Mouse (Mus musculus): ENCODE measurements at regions not wholly inside any gene's neighbourhood (a gene's known extent, or its start where the extent isn't known, plus 50 kb on each side); places are given as distances from the start of the nearest gene placed in this dataset.

DNA sequence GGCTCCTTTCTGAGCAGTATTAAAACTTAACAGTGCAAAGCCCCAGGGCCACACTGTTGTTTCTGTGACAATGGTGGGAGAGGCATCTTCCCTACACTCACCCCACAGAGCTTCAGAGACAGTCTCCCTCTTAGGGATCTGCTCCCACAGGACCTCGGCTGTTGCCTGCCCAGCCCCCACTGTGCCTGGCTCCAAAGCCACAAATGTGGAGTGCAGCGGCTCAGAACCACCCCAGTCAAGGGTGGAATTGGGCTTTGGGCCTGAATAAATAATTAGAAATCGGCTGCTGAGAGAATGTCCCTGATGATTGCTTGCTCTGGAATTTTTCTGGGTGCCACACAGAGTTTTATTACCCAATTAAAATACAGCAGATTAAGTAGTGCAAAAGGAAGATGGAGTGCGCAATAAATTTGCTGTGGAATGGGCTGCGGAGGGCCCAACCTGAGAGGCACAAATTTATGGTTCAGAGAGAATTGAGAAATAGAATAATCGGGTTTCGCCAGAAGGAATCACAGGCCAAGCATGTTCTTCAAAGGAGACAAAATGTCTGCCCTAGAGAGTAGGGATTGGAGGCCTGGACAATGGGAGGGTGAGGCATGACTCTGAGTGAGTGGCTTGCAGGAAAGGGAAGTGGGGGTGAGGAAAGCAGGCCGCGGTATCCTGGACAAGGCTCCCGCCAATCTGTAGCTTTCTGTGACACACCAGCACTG is 56.4 kb downstream of the Cd24a start:
- DNase-seq (ENCODE audit: low spot score) = no peak

GRCm38 (mm10) chr10:43641169-43641945 is 63.3 kb downstream of the Cd24a start:
- no peak for DNase-seq (ENCODE audit: low spot score)

GRCm38 (mm10) chr10:43646326-43646725 is 68.2 kb downstream of the Cd24a start:
- no peak for DNase-seq (ENCODE audit: low spot score)

DNA sequence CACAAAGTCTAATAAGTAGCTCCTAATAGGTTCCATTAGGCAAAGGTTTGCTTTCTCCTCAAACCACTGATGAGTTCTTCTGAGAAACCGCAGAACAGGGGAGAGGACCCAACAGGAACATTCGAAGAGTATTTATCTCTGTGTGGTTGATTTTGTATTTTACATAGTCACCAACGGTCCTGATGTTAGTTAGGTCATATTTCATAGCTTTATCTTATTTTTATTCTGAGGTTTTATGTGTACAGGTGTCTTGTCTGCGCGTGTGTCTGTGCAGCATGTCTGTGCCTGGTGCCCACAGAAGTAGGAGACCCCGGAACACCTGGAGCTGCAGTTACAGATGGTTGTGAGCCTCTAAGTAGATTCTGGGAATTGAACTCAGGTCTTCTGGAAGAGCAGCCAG is 68.9 kb downstream of the Cd24a start:
- no peak for DNase-seq (ENCODE audit: low spot score)

- no peak for DNase-seq (ENCODE audit: low spot score)
Observed at GRCm38 (mm10) chr10:43648186-43648585, 70.1 kb downstream of the Cd24a start.

DNA sequence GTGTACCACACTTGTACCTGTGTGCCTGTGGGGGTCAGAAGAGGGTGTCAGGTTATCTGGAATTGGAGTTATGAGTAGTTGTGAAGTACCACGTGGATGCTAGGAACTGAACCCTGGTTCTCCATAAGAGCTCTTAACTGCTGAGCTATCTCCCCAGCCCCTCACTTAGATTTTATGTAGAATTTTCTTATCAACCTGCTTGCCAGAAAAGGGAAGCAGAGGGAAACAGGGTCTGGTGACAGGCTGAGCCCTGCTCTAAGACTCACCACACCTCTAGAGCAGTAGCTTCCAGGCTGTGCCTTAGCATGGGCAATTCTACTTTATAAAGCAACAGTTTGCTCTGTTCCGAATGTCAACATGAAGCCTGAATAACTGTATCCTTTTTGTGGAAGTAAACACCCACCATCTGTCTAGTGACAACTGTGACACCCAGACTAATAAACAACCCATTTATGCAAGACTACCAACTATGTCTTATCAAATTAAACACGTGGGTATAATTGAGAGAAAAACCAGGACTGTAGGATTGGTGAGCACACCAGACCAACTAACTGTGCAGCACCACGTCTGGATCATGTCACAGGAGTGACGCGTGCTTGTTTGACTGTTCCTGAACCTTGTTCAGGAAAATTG is 70.8 kb downstream of the Cd24a start:
- DNase-seq (ENCODE audit: low spot score) = no peak

- no peak for DNase-seq (ENCODE audit: low spot score)
Observed at GRCm38 (mm10) chr10:43650449-43650848, 72.4 kb downstream of the Cd24a start.

GRCm38 (mm10) chr10:43651505-43651904 is 73.4 kb downstream of the Cd24a start:
- no peak for DNase-seq (ENCODE audit: low spot score)

GRCm38 (mm10) chr10:43651915-43652314 is 73.8 kb downstream of the Cd24a start:
- no peak for DNase-seq (ENCODE audit: low spot score)

DNA sequence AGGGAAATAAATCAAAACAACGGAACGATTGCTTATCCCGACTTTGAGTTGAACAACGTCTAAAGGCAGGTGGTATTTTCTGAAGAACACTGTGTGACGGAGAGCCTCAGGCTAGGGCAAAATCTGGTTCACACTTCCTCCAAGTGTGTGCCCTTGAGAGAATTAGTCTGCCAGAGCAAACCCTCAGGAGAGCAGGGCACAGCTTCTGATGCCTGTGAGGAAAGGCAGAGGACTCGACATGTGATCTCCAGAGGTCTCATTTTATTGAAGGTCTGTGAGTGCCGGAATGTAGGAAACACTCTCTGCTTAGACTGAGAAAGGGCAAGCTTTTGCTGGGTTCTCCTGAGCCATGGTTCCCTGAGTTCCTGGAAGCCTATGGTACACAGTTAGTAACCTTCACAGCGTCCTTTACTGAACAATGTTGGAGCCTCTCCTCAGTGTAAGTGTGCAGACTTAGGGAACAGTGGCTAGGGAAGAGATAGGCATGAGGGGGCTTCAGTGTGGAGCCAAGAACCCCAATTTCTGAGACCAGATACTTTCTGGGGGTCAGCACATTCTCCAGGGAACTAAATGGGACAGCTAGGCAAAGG is 77.1 kb downstream of the Cd24a start:
- DNase-seq (ENCODE audit: low spot score) = no peak

DNA sequence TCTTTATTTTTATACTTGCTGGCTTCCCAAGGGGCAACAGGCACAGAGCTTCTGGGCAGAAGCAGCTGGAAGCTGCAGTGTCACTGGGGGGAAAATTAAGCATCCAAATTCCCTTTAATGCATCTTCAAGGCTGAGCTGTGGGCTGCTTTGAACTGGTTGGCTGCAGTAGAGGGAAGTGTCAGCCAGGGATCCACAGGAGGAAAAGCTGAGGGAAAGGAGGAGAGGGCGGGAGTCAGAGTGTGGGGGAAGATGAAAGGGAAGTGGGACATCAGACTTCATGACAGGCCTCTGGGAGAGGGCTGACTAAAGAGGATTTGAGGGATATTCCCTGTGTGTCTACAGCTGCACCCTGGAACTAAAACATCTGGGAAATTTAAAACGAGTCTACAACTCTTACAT is 77.6 kb downstream of the Cd24a start:
- DNase-seq (ENCODE audit: low spot score) = no peak

- no peak for DNase-seq (ENCODE audit: low spot score)
Observed at GRCm38 (mm10) chr10:43656207-43656606, 78.1 kb downstream of the Cd24a start.

GRCm38 (mm10) chr10:43657501-43658225 is 79.6 kb downstream of the Cd24a start:
- no peak for DNase-seq (ENCODE audit: low spot score)

DNA sequence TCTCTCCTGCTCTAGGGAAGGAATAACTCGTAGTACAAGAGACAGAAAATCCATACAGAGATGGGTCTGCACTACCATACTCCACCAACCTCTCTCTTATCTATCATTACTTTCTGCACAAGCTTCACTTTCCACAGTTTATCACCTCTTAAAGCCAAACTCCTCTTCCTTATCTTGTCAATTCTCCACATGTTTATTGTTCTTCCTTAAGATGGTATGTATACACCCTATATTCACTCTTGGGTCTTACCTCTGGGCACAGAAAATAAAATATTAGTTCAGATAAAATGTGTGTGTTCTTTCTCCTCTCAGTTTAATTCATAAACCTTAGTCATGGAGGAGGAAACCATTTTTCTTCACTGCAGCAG is 80.1 kb downstream of the Cd24a start:
- DNase-seq (ENCODE audit: low spot score) = no peak

GRCm38 (mm10) chr10:43664844-43665243 is 86.8 kb downstream of the Cd24a start:
- DNase-seq (ENCODE audit: low spot score) = no peak

DNA sequence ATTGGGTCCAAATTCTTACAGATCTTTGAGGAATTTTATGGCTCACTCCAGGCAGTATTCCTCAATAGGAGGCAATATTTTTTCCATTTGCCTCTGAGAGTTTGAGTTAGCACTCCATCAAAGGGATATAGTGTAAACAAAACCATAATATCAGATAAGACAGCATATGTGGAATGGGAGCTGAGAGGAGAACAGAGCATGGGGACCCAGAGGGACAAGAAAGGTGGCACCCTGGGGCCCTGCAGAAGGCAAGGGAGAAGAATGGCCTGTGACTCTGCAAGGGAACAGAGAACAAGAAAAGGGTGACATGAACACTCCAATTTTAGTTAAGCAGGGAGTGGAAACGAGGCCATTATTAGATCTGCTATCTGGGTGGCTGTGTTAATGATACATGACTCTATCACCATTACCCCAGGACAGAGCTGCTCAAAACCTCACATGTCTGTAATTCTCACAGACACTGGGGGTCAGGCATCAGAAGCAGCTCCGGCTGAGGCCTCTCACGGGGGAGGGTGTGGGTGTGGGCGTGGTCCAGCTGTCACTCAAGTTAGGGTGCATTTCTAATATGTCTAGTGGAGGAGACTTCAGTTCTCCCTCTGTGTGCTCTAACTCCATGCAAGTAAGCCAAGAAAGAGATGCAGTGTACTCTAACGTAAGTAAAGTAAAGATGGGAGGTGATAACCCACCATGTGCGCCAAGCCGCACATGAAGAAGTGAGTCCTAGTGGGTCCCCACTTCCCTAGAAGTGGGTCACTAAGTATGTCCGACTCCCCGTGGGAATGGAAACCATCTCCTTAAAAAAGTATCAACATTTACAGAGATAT is 88.4 kb downstream of the Cd24a start:
- no peak for DNase-seq (ENCODE audit: low spot score)

DNA sequence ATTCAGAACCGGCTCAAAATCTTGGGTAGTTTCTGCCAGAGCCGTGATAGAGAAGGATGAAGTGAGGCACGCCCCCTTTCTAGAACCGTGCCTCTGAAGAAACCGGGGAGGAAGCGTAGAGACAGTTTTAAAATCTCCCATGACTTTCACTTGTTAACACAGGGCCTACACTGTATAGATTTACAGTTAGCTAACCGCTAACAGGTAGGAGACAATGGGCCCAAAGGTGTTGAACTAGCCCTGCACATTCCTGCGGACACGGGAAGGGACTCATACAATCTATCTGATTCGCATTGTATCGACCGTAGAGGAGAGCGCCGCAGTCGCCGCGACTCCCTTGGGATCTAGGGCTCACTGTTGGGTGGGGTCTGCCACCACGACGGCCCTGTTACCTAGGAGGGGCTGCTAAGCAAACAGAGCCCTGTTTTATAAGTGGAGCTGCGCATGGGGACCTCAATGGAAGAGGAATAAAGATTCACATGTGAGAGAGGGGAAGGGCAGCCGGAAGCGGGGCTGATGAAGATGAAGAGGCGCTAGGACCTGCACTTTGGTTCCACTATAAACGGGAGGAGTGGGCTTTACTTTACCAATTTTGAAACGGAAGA is 89.1 kb downstream of the Cd24a start:
- no peak for DNase-seq (ENCODE audit: low spot score)

DNA sequence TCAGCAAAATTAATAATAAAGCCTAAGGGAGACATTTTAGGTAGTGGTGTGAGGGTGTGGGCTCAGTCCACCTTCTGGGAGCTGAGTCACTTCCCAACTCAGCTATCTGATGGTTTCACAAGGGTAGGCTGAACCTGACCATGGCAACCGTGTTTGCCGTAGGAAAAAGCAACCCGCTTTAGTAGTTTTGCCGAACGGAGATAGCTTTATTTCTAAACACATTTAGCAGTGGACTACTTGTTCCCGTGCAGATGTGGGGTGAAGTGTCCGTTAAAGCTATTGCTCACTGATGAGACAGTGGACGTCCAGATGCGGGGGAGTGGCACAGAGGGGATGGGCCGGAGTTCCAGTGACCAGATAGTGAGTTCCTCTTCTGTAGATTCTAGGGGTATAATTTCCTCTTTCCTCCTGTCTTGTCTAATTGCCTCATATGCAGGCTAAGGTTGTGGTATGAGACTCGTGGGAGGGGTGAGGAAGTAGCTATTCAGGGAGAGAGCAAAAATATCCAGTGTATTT is 89.7 kb downstream of the Cd24a start:
- DNase-seq (ENCODE audit: low spot score) = no peak

- DNase-seq (ENCODE audit: low spot score) = no peak
Observed at GRCm38 (mm10) chr10:43669471-43669870, 91.4 kb downstream of the Cd24a start.

DNA sequence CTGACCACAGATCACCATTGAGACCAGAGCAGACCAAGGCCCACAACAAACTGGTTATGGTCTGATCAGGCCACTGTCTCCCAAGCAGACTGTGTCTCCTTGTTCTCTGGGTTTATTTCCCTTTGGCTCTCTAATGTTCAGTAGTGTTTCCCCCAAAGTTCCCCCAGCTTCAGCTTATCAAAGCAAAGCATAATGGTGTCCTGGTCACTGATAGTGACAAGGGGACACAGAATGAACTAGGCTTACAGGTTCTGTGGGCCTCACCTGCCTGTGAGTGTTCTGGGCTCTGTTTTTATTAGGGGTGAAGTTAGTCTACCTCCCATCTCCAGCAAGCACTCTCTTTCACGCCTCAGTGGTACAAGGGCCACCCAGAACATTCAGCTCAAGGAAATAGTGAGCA is 92.7 kb downstream of the Cd24a start:
- DNase-seq (ENCODE audit: low spot score) = no peak

GRCm38 (mm10) chr10:43671785-43672184 is 93.7 kb downstream of the Cd24a start:
- no peak for DNase-seq (ENCODE audit: low spot score)
